Mouse (Mus musculus): Measurements from ENCODE around the gene Krt76. TPM values are rescaled to one million over a fixed set of nuclear protein-coding genes. Genes with fewer than 3 reads are reported as not detected.

Gene Krt76
- total RNA-seq, 1 experiment from 2014 or later = not detected

Other genes with a start within 250 kb of the Krt76 start
- gene Gm5478, start 245.5 kb downstream of the Krt76 start, total RNA-seq (2017) = 0.10 TPM in 1 of 2 replicates, not detected in the other
- not detected in 2 replicates for gene Krt6b, start 212.6 kb downstream of the Krt76 start, total RNA-seq (2017)
- gene Krt6a, start 198.6 kb downstream of the Krt76 start, total RNA-seq (2017) = not detected in 2 replicates
- gene Krt5, start 180.0 kb downstream of the Krt76 start, total RNA-seq (2017) = not detected in 2 replicates
- gene Krt71, start 149.8 kb downstream of the Krt76 start, total RNA-seq (2017) = not detected in 2 replicates
- gene Krt72, start 106.5 kb downstream of the Krt76 start, total RNA-seq (2017) = not detected in 2 replicates
- not detected in 2 replicates for gene Krt73, start 90.6 kb downstream of the Krt76 start, total RNA-seq (2017)
- gene Krt2, start 74.8 kb downstream of the Krt76 start, total RNA-seq (2017) = not detected in 2 replicates
- gene Krt1, start 42.1 kb downstream of the Krt76 start, total RNA-seq (2017) = not detected in 2 replicates
- gene Krt77, start 23.2 kb downstream of the Krt76 start, total RNA-seq (2017) = not detected in 2 replicates
- not detected in 2 replicates for gene Krt4, start 31.8 kb upstream of the Krt76 start, total RNA-seq (2017)
- not detected in 2 replicates for gene Krt79, start 47.4 kb upstream of the Krt76 start, total RNA-seq (2017)
- gene Krt78, start 61.4 kb upstream of the Krt76 start, total RNA-seq (2017) = not detected in 2 replicates
- gene Krt8, start 111.6 kb upstream of the Krt76 start, total RNA-seq (2017) = 0.65 and 1.3 TPM in 2 replicates
- 58.8 and 66.5 TPM in 2 replicates for gene Krt18, start 135.3 kb upstream of the Krt76 start, total RNA-seq (2017)
- 451 and 486 TPM in 2 replicates for gene Eif4b, start 180.9 kb upstream of the Krt76 start, total RNA-seq (2017)
- 3.6 and 4.0 TPM in 2 replicates for gene Tns2, start 207.5 kb upstream of the Krt76 start, total RNA-seq (2017)
- gene Spryd3, start 243.3 kb upstream of the Krt76 start, total RNA-seq (2017) = 12.6 and 15.8 TPM in 2 replicates

All from hematopoietic stem cell, adult 5-6 weeks (primary cell).